Mouse (Mus musculus) embryonic facial prominence, embryonic 12.5 days (tissue): ENCODE measurements around the gene Vmn1r74. TPM values are rescaled to one million over a fixed set of nuclear protein-coding genes. Genes with fewer than 3 reads are reported as not detected.
"Not testable (repeated sequence)": the region's sequence is repeated elsewhere in the genome, so short reads cannot be mapped to it uniquely, and the experiment has no call there.

Source experiments
- ATAC-seq: fragments of 200-750 bp; cut with Nextera tagmentation; 2 replicates; pipeline ENCODE4 v1.8.0; 2017; ENCODE audit not compliant: insufficient number of reproducible peaks, insufficient read depth, low FRiP score, low TSS enrichment
- H3K27ac ChIP-seq: fragments of 300-500 bp; sonication (generic); 2 replicates; pipeline ENCODE4 v1.5.1; 2016; ENCODE audit warnings: mild to moderate bottlenecking
- H3K27me3 ChIP-seq: fragments of 300-500 bp; sonication (generic); 2 replicates; pipeline ENCODE4 v1.6.1; 2016; ENCODE audit warnings: mild to moderate bottlenecking, moderate library complexity
- H3K36me3 ChIP-seq: fragments of 300-500 bp; sonication (generic); 2 replicates; pipeline ENCODE4 v1.6.1; 2016; ENCODE audit warnings: mild to moderate bottlenecking
- H3K4me1 ChIP-seq: fragments of 300-500 bp; sonication (generic); 2 replicates; pipeline ENCODE4 v1.6.1; 2016
- H3K4me2 ChIP-seq: fragments of 300-500 bp; sonication (generic); replicated peaks from 2 replicates; pipeline ENCODE4 v1.6.1; 2016; ENCODE audit warnings: mild to moderate bottlenecking, moderate library complexity
- H3K4me3 ChIP-seq: fragments of 300-500 bp; sonication (generic); 2 replicates; pipeline ENCODE4 v1.5.1; 2016; ENCODE audit warnings: mild to moderate bottlenecking
- H3K9ac ChIP-seq: fragments of 300-500 bp; sonication (generic); 2 replicates; pipeline ENCODE4 v1.6.1; 2016; ENCODE audit warnings: mild to moderate bottlenecking, moderate library complexity
- H3K9me3 ChIP-seq: fragments of 300-500 bp; sonication (generic); 2 replicates; pipeline ENCODE4 v1.6.1; 2016; ENCODE audit warnings: mild to moderate bottlenecking, moderate library complexity
- WGBS: fragments of 180-500 bp; shearing (Covaris S2); methylation state at CpG from one replicate; pipeline ENCODE4 v1.1.7; 2016; 5-methylcytosine and 5-hydroxymethylcytosine counted together
- polyA plus RNA-seq: library from polyadenylated mRNA; unstranded; fragments of >200 nt; fragmentation: Nextera tagmentation; extraction: Ambion mirVana; gene quantifications from 2 replicates; pipeline ENCODE4 v1.2.1, GENCODE M21; 2016

The Vmn1r74 gene
- not detected in 2 replicates for polyA plus RNA-seq

DNA sequence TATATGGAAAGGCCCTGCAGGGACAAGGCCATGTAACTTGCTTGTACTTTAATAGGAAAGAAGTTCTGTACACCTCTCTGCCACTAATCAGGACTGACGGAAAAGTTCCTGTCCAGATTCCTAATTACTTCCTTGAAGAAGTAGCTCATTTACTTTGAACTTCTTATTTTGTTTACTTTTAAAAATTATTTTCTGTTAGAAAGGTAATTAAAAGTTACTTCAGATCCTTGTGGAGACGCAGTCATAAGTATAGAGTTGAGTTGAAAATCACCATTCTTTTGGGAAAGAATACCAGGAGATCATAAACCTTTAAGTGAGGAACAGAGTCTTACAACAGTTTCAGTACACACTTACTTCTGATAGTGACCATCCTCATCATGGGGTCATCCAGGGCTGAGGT lies at the start of gene Vmn1r74:
TSS of gene Vmn1r74 (plus strand) at position 301 of the 400 bp plus-strand sequence.
- WGBS = 75% methylated on average over 2 of the region's 2 CpGs
- no peak within 1 kb of the TSS for H3K4me2 ChIP-seq
- no peak within 1 kb of the TSS for H3K4me3 ChIP-seq
- no peaks in the 10 kb centered on the region for H3K36me3 ChIP-seq
- peaks cover 14% of the 10 kb centered on the region for H3K9me3 ChIP-seq
- H3K4me1 ChIP-seq = no peaks in the 10 kb centered on the region
- no peak for ATAC-seq
- no peak within 1 kb of the TSS for H3K9ac ChIP-seq
- no peak within 1 kb of the TSS for H3K27ac ChIP-seq
- no peaks in the 10 kb centered on the region for H3K27me3 ChIP-seq

DNA sequence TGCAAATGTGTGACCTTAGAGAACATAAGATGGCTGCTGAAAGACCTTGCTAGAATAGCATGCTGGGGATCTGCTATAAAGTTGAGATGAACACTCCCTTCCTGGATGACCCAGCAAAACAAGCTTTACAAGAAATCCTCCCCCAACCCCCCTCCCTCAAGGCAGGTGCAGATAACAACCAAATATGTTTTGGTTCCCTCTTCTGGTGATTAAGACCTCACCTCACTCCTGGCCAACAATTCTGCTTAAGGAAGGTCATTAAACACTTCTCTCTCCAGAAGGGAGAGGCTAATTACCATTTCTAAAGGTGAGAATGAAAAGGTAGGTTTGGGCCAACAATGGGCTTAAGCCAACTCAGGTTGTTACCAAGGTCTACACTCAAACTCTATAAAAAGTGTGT lies 20.0 kb upstream of the Vmn1r74 start:
- Histone ChIP-seq H3K4me1 (no peaks in the 10 kb centered on the region), H3K4me2 (no peak overlapping the region), H3K9ac (no peak overlapping the region), H3K27ac (no peak overlapping the region), H3K4me3 (no peak overlapping the region), H3K9me3 (peaks cover 31% of the 10 kb centered on the region), H3K27me3 (no peaks in the 10 kb centered on the region), H3K36me3 (no peaks in the 10 kb centered on the region)
- ATAC-seq = no peak

DNA sequence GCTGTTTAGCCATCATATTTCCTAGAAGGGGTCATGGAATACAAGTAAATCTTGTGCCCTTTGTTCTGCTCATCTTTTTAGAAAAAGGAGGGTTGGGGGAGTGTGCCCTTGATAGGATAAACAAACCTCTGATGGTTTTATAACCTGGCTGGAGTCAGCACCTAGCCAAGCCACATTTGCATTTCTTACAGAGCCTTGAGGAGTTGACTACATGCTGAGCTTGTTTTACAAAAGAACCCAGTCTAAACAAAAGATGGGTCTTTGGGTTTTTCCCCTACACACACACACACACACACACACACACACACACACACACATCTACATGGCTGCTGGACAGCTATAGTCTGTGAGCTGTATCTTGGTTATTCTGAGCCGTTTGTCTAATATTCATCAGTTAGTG lies 11.6 kb upstream of the Vmn1r74 start:
- H3K9me3 ChIP-seq = peaks cover 38% of the 10 kb centered on the region
- no peak overlapping the region for H3K27ac ChIP-seq
- no peak overlapping the region for H3K4me2 ChIP-seq
- no peaks in the 10 kb centered on the region for H3K4me1 ChIP-seq
- 81% methylated on average over 1 of the region's 1 CpGs for WGBS
- no peaks in the 10 kb centered on the region for H3K36me3 ChIP-seq
- no peak overlapping the region for H3K9ac ChIP-seq
- ATAC-seq = no peak
- no peaks in the 10 kb centered on the region for H3K27me3 ChIP-seq
- no peak overlapping the region for H3K4me3 ChIP-seq

DNA sequence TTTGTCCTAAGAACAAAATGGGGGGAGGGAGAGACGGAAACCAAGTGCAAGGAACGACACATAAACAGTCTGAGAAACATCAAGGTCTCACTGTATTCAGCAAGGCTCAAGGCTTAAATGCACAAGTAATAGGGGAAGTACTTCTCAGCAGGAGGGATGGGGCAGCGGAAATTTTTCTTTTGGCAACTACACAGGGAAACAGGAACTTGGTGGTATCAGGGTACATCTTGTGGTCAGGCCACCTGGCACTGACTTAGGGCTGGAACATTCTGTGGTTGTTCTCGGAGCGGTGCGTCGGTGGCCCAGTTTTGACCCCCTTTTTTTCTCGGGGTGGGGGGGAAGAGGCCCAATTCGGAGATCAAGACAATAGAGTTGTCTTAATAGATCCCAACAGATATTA lies 10.5 kb upstream of the Vmn1r74 start:
- not testable (repeated sequence) for ATAC-seq, H3K36me3 ChIP-seq, H3K4me3 ChIP-seq, H3K27ac ChIP-seq, H3K27me3 ChIP-seq, H3K4me2 ChIP-seq, H3K9ac ChIP-seq, H3K4me1 ChIP-seq
- peaks cover 32% of the 10 kb centered on the region for H3K9me3 ChIP-seq
- WGBS = 90% methylated on average over 9 of the region's 9 CpGs

DNA sequence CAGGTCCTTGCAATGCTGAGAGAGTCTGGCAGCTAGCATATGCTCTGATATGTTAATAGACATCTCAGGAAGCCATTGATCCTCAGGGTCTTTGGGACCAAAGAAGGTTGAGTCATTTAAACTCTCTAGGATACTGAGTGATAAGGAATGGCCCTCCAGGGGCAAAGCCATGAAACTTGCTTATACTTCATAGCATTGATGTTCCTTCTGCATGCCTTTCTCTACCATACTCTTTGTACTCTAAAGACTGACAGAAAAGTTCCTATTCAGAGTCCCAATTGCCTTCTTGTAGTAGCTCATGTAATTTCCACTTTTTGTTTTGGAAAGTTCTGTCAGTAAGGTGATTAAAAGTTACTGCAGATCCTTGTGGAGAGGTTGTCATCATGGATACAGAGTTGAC lies 40.5 kb downstream of the Vmn1r74 start, which contains the start of gene Vmn1r75:
TSS of gene Vmn1r75 (plus strand) at position 301 of the 400 bp plus-strand sequence.
- Histone ChIP-seq H3K9ac (no peak within 1 kb of the TSS), H3K36me3 (no peaks in the 10 kb centered on the region), H3K27me3 (no peaks in the 10 kb centered on the region), H3K27ac (no peak within 1 kb of the TSS), H3K9me3 (0 out of 2 replicates have a peak, but pooled peaks cover 4% of the 10 kb centered on the region), H3K4me3 (no peak within 1 kb of the TSS), H3K4me2 (no peak within 1 kb of the TSS), H3K4me1 (no peaks in the 10 kb centered on the region)
- ATAC-seq = no peak

Other genes starting within 250 kb of the Vmn1r74 start
- not detected in 2 replicates for gene Zscan4-ps3, start 224.7 kb upstream of the Vmn1r74 start, polyA plus RNA-seq
- gene Vmn1r72, start 153.8 kb upstream of the Vmn1r74 start, polyA plus RNA-seq = not detected in 2 replicates
- gene Vmn1r73, start 103.7 kb upstream of the Vmn1r74 start, polyA plus RNA-seq = not detected in 2 replicates
- gene Vmn1r75, start 40.6 kb downstream of the Vmn1r74 start, polyA plus RNA-seq = not detected in 2 replicates
- gene Vmn1r76, start 104.2 kb downstream of the Vmn1r74 start, polyA plus RNA-seq = not detected in 2 replicates
- gene Vmn1r77, start 202.8 kb downstream of the Vmn1r74 start, polyA plus RNA-seq = not detected in 2 replicates